Mouse (Mus musculus) cerebellum, adult 2 months (tissue): ENCODE data around the gene B2m.

Experiments used
- CTCF ChIP-seq: fragments of 200-500 bp; IDR thresholded peaks from 2 replicates; pipeline ENCODE4 v1.5.1; 2011; ENCODE audit warnings: low read depth, mild to moderate bottlenecking, control low read depth, low read length, moderate library complexity, borderline replicate concordance; ENCODE audit not compliant: insufficient read depth
- POLR2A ChIP-seq: fragments of 200-500 bp; IDR thresholded peaks from 2 replicates; pipeline ENCODE4 v1.6.1; 2011; ENCODE audit warnings: low read length, control low read depth, borderline replicate concordance; ENCODE audit not compliant: insufficient read depth

DNA sequence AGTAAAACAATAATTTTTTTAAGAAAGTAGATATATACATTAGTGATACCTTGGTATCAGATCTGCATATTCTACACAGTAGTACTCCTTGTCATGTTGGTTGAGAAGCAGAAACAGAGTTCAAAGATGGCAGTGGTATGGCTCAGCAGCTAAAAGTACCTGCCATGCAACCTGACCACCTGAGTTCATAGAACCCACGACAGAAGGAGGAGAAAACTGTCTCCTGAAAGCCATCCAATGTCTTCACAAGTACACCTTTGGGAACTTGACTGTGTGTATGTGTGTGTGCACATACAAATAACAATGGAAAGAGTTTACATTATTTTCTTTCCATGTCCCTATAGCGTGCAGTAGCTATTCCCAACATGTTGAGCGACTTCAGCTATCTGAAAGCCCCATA lies 2.2 kb downstream of the B2m start:
- TF ChIP-seq CTCF = no peak
- TF ChIP-seq POLR2A = no peak
